Mouse (Mus musculus) thymus, adult 2 months (tissue): Measurements from ENCODE around the gene Rnf186. TPM values are rescaled to one million over a fixed set of nuclear protein-coding genes. Genes with fewer than 3 reads are reported as not detected.

ENCODE experiments used
- DNase-seq: peaks from one replicate; pipeline ENCODE4 v3.0.0; 2021
- H3K27ac ChIP-seq: fragments of 200-500 bp; 2 replicates; pipeline ENCODE4 v1.5.1; 2012; ENCODE audit warnings: low read length, control low read depth; ENCODE audit not compliant: control insufficient read depth, insufficient read depth
- H3K27me3 ChIP-seq: fragments of 200-500 bp; 2 replicates; pipeline ENCODE4 v1.6.1; 2012; ENCODE audit warnings: mild to moderate bottlenecking, low read length, moderate library complexity, mixed read lengths; ENCODE audit not compliant: control insufficient read depth, insufficient read depth
- H3K36me3 ChIP-seq: fragments of 200-500 bp; 2 replicates; pipeline ENCODE4 v1.6.1; 2012; ENCODE audit warnings: mild to moderate bottlenecking, low read length, moderate library complexity; ENCODE audit not compliant: control insufficient read depth, insufficient read depth
- H3K4me1 ChIP-seq: fragments of 200-500 bp; replicated peaks from 2 replicates; pipeline ENCODE4 v1.6.1; 2012; ENCODE audit warnings: low read length; ENCODE audit not compliant: control insufficient read depth, insufficient read depth
- H3K4me3 ChIP-seq: fragments of 200-500 bp; 2 replicates; pipeline ENCODE4 v1.5.1; 2012; ENCODE audit warnings: mild to moderate bottlenecking, low read length, control low read depth, moderate library complexity; ENCODE audit not compliant: control insufficient read depth, insufficient read depth
- CTCF ChIP-seq: fragments of 200-500 bp; IDR thresholded peaks from 2 replicates; pipeline ENCODE4 v1.5.1; 2012; ENCODE audit warnings: mild to moderate bottlenecking, control low read depth, low read length, moderate library complexity, borderline replicate concordance; ENCODE audit not compliant: control insufficient read depth, poor library complexity, insufficient read depth; ENCODE audit errors: extremely low read depth
- POLR2A ChIP-seq: fragments of 200-500 bp; IDR thresholded peaks from 2 replicates; pipeline ENCODE4 v1.6.1; 2012; ENCODE audit warnings: mild to moderate bottlenecking, low read length, control low read depth, moderate library complexity; ENCODE audit not compliant: control insufficient read depth, poor library complexity, insufficient read depth; ENCODE audit errors: extremely low read depth
- WGBS: fragments of 180-500 bp; shearing (Covaris S2); methylation state at CpG from one replicate; pipeline ENCODE4 v1.1.7; 2018; 5-methylcytosine and 5-hydroxymethylcytosine counted together
- polyA plus RNA-seq: library from polyadenylated mRNA; depleted of rRNA; stranded (reverse); fragments of >200 nt; gene quantifications from 2 replicates; pipeline ENCODE4 v1.2.3, GENCODE M21; 2012

Gene Rnf186
- polyA plus RNA-seq, 1 experiment, result 2.3 TPM

DNA sequence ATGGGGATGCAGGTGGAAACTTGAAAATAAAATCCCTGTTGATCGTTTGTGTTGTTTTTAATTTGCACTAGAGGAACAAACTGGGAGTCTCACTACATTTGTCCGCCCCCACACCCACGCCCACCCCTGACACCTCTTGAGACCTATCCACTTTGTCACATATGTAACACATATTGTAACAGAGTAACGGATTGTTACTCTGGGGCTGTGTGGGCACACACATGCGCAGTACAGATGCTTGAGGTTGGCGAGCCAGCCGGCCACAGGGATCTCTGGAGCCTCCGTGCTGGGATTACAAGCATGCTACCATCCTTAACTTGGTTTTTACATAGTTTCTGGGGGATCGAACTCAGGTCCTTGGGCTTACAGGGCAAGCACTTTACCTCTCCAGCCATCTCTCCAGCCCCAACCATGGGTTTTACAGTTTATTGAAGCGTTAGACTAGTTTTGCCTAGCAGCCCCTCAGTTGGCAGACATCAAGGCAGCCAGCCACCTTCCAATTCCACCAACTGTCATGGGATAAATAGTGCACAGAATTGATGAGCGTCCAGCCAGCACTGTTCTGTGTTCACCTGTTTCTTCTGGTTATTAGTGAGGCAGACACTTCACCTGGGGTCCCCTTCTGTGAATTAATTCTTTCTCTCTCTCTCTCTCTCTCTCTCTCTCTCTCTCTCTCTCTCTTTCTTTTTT, 32.3 kb upstream of the Rnf186 start:
- 91% methylated on average over 11 of the region's 11 CpGs for WGBS
- no peak for TF ChIP-seq POLR2A
- TF ChIP-seq CTCF, result no peak
- no peaks in the 10 kb centered on the region for H3K27me3 ChIP-seq
- DNase-seq, result no peak
- H3K4me3 ChIP-seq, result no peak overlapping the region
- peaks cover 2% of the 10 kb centered on the region; the same call in 1 of the 2 replicates for H3K4me1 ChIP-seq
- H3K27ac ChIP-seq, result no peak overlapping the region
- H3K36me3 ChIP-seq, result no peaks in the 10 kb centered on the region

- no peak for TF ChIP-seq POLR2A
- no peak for TF ChIP-seq CTCF
- H3K27me3 ChIP-seq, result no peaks in the 10 kb centered on the region
- DNase-seq, result peak; percentile 26
- peaks cover 13% of the 10 kb centered on the region for H3K4me1 ChIP-seq
- H3K36me3 ChIP-seq, result no peaks in the 10 kb centered on the region
- WGBS, result 39% methylated on average over 10 of the region's 10 CpGs
- H3K4me3 ChIP-seq, result no peak overlapping the region
- peak overlapping the region; percentile 42; the same call in 1 of the 2 replicates for H3K27ac ChIP-seq
Observed at GRCm38 (mm10) chr4:138938495-138939269, 28.2 kb upstream of the Rnf186 start.

GRCm38 (mm10) chr4:138939481-138939880, 27.4 kb upstream of the Rnf186 start:
- Histone ChIP-seq H3K4me3 (no peak overlapping the region), H3K27ac (no peak overlapping the region), H3K27me3 (no peaks in the 10 kb centered on the region), H3K4me1 (peaks cover 19% of the 10 kb centered on the region), H3K36me3 (no peaks in the 10 kb centered on the region)
- 94% methylated on average over 4 of the region's 4 CpGs for WGBS
- no peak for TF ChIP-seq CTCF
- no peak for TF ChIP-seq POLR2A
- no peak for DNase-seq

- peak; percentile 24 for DNase-seq
- peak overlapping the region; percentile 67; the same call in 1 of the 2 replicates for H3K27ac ChIP-seq
- H3K4me3 ChIP-seq, result no peak overlapping the region
- peaks cover 20% of the 10 kb centered on the region for H3K4me1 ChIP-seq
- no peak for TF ChIP-seq POLR2A
- TF ChIP-seq CTCF, result no peak
- no peaks in the 10 kb centered on the region for H3K27me3 ChIP-seq
- no peaks in the 10 kb centered on the region for H3K36me3 ChIP-seq
- 50% methylated on average over 7 of the region's 7 CpGs for WGBS
Observed at GRCm38 (mm10) chr4:138941401-138941800, 25.5 kb upstream of the Rnf186 start.

DNA sequence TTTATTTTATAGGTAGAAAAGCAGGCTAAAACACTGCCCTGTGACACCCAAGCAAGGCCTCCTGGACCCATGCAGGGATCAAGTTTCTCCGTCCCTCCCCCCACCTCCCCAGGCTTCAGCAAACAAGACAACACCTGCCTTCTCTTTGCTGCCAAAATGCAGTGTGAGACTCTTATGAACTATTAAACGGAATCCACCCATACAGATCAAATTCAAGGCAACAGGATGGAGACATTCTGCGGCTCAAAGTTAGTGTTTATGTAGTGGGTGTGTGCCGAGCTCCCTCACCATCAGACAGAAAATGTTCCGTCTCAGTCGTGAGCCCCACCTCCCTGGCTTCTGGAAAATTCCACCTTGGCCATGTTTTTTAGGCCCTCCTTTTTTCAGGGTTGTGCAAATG, 24.9 kb upstream of the Rnf186 start:
- H3K27me3 ChIP-seq, result no peaks in the 10 kb centered on the region
- H3K4me1 ChIP-seq, result peaks cover 20% of the 10 kb centered on the region
- 90% methylated on average over 6 of the region's 6 CpGs for whole genome bisulfite sequencing
- no peaks in the 10 kb centered on the region for H3K36me3 ChIP-seq
- TF ChIP-seq CTCF (no peak), POLR2A (no peak)
- no peak for DNase-seq
- H3K4me3 ChIP-seq, result no peak overlapping the region
- peak overlapping the region; percentile 2; the same call in 1 of the 2 replicates for H3K27ac ChIP-seq

DNA sequence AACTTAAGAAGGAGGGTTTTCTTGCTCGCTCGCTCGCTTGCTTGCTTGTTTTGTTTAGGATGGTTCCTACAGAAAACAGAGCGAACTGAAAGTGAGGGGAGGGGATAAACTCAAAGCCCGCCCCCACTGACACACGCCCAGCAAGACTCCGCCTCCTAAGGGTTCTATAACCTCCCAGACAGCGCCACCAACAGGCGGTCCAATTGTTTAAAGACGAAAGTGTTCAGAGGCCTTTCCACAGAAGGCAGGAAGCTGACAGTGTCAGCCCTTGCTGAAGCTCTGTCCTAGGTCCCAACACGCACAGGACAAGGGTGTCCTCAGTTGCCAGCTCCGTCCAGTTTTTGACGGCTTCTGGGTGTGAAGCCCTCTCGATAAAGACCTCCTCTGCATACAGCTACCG, 23.2 kb upstream of the Rnf186 start:
- TF ChIP-seq CTCF (peak; percentile 84; the same call in 1 of the 2 replicates), POLR2A (no peak)
- Histone ChIP-seq H3K27me3 (no peaks in the 10 kb centered on the region), H3K4me1 (peaks cover 18% of the 10 kb centered on the region), H3K4me3 (peak overlapping the region; percentile 25; the same call in 1 of the 2 replicates), H3K27ac (peak overlapping the region; percentile 5; the same call in 1 of the 2 replicates), H3K36me3 (no peaks in the 10 kb centered on the region)
- peak; percentile 91 for DNase-seq
- WGBS, result 9% methylated on average over 15 of the region's 15 CpGs

DNA sequence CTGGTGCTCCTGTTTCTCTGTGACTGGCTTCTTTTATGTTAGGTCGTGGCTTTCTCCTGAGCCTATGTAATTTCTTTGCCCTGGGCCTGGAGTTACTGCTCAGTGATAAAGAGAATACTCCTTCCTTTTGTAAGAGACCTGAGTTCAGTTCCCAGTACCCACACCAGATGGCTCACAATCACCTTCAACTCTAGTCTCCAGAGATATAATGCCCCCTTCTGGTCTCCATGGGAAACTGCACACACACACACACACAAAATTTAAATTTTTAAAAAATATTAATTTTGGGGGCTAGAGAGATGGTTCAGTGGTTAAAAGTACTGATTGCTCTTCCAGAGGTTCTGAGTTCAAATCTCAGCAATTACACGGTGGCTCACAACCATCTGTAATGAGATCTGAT, 18.7 kb upstream of the Rnf186 start:
- no peak overlapping the region for H3K27ac ChIP-seq
- H3K4me3 ChIP-seq, result no peak overlapping the region
- 86% methylated on average over 2 of the region's 2 CpGs for WGBS
- H3K27me3 ChIP-seq, result no peaks in the 10 kb centered on the region
- TF ChIP-seq POLR2A (no peak), CTCF (no peak)
- peaks cover 8% of the 10 kb centered on the region for H3K4me1 ChIP-seq
- H3K36me3 ChIP-seq, result no peaks in the 10 kb centered on the region
- DNase-seq, result no peak
